Mouse (Mus musculus): Measurements from ENCODE around the gene Kif13a. TPM values are rescaled to one million over a fixed set of nuclear protein-coding genes. Genes with fewer than 3 reads are reported as not detected.

The Kif13a gene
- polyA plus RNA-seq, 1 experiment from 2014 or later: 6.3 TPM

GRCm38 (mm10) chr13:46786064-46786561 is 143.6 kb downstream of the Kif13a start:
- no peak for DNase-seq (ENCODE audit: low spot score)

- DNase-seq (ENCODE audit: low spot score): no peak
Observed at GRCm38 (mm10) chr13:46780379-46780778, 149.3 kb downstream of the Kif13a start.

- DNase-seq (ENCODE audit: low spot score): peak; percentile 75
Observed at GRCm38 (mm10) chr13:46779831-46780230, 149.8 kb downstream of the Kif13a start.

- no peak for DNase-seq (ENCODE audit: low spot score)
Observed at GRCm38 (mm10) chr13:46777461-46777860, 152.2 kb downstream of the Kif13a start.

- DNase-seq (ENCODE audit: low spot score): no peak
Observed at GRCm38 (mm10) chr13:46776636-46777305, 152.9 kb downstream of the Kif13a start.

- DNase-seq (ENCODE audit: low spot score): no peak
Observed at GRCm38 (mm10) chr13:46774998-46775397, 154.7 kb downstream of the Kif13a start.

- DNase-seq (ENCODE audit: low spot score): no peak
Observed at GRCm38 (mm10) chr13:46772581-46772980, 157.1 kb downstream of the Kif13a start.

GRCm38 (mm10) chr13:46765361-46765760 is 164.3 kb downstream of the Kif13a start:
- DNase-seq (ENCODE audit: low spot score): no peak

- DNase-seq (ENCODE audit: low spot score): no peak
Observed at GRCm38 (mm10) chr13:46763210-46763609, 166.5 kb downstream of the Kif13a start.

- no peak for DNase-seq (ENCODE audit: low spot score)
Observed at GRCm38 (mm10) chr13:46760921-46761320, 168.7 kb downstream of the Kif13a start.

GRCm38 (mm10) chr13:46759281-46759809 is 170.3 kb downstream of the Kif13a start:
- DNase-seq (ENCODE audit: low spot score): no peak

GRCm38 (mm10) chr13:46758627-46759026 is 171.0 kb downstream of the Kif13a start:
- DNase-seq (ENCODE audit: low spot score): no peak

GRCm38 (mm10) chr13:46757946-46758345 is 171.7 kb downstream of the Kif13a start:
- no peak for DNase-seq (ENCODE audit: low spot score)

GRCm38 (mm10) chr13:46753294-46753693 is 176.4 kb downstream of the Kif13a start:
- DNase-seq (ENCODE audit: low spot score): no peak

- DNase-seq (ENCODE audit: low spot score): no peak
Observed at GRCm38 (mm10) chr13:46752566-46753229, 177.0 kb downstream of the Kif13a start.

- DNase-seq (ENCODE audit: low spot score): no peak
Observed at GRCm38 (mm10) chr13:46748138-46748873, 181.4 kb downstream of the Kif13a start.

GRCm38 (mm10) chr13:46743821-46744220 is 185.8 kb downstream of the Kif13a start:
- no peak for DNase-seq (ENCODE audit: low spot score)

GRCm38 (mm10) chr13:46742367-46742766 is 187.3 kb downstream of the Kif13a start:
- DNase-seq (ENCODE audit: low spot score): no peak

- no peak for DNase-seq (ENCODE audit: low spot score)
Observed at GRCm38 (mm10) chr13:46739426-46739825, 190.2 kb downstream of the Kif13a start.

- DNase-seq (ENCODE audit: low spot score): no peak
Observed at GRCm38 (mm10) chr13:46737482-46737881, 192.2 kb downstream of the Kif13a start.

- peak; percentile 68 for DNase-seq (ENCODE audit: low spot score)
Observed at GRCm38 (mm10) chr13:46736479-46736865, 193.2 kb downstream of the Kif13a start.
